Mouse (Mus musculus): ENCODE measurements around the gene Ctcf. TPM values are rescaled to one million over a fixed set of nuclear protein-coding genes. Genes with fewer than 3 reads are reported as not detected.

Gene Ctcf
- total RNA-seq, 2 experiments from 2014 or later: 46.6 to 56.6 TPM

DNA sequence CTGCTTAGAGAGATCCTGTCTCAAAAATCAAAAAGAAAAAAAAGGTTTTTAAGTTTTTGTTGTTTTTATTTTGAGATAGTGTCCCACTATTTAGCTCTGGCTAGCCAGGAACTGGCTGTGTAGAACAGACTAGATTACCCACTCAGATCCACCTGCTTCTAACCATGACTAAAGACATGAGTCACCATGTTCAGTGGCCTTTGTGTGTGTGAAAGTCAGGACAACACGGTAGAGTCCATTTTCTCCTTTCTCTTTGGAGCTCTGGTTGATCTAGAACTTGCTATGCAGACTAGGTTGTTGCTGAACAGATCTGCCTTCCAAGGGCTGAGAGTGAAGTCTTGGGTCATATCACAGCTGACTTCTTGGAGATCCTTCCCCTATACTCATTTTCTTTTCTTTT lies 3.5 kb downstream of the Ctcf start:
- DNase-seq: no peak
- intact Hi-C loops (cut with DNase I): loop anchor here (5.0 kb wide), 1 partner anchor 37 kb away; no protein-coding TSS in a partner anchor

GRCm38 (mm10) chr8:105640511-105640910 lies 4.1 kb downstream of the Ctcf start:
- DNase-seq: peak in 1 of 2 experiments; percentile 43

DNA sequence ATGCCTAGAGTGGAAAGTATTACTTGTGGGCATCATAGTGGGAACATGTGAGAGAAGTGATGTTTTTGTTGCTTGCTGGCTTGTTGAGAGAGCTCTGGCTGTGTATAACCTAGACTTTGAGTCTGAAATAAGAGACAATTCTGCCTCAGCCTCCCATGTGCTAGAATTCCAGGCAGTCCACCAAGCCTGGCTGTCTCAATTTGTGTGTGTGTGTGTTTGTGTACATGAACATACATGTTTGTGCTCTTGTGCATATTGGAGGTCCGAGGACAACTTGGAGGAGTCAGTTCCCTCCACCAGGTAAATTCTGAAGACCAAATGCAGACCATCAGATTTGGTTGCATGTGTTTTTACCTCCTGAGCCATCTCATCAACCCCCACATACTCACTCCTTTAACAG lies 8.8 kb downstream of the Ctcf start:
- no peak for DNase-seq
- intact Hi-C loops (cut with DNase I): no loop called here

More at GRCm38 (mm10) chr8:105640511-105640910, 4.1 kb downstream of the Ctcf start:
- intact Hi-C loops (cut with DNase I): no loop called here

DNA sequence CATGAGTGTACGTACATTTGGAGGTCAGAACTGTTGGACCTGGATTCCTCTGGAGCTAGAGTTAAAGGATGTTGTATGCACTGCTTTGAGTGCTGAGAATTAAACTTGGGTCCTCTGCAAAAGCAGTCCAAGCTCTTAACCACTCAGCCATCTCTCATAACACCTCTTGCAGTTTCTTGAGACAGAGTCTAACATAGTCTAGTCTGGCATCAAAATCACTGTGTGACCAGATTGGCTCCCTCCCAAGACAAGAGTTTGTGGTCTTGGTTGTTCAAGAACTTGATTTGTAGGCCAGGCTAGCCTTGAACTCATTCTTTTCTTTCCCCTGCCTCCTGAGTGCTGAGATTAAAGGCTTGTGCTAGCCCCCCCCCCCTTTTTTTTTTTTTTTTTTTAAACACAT lies 12.6 kb downstream of the Ctcf start:
- no peak for DNase-seq
- intact Hi-C loops (cut with DNase I): no loop called here

- intact Hi-C loops (cut with DNase I): no loop called here
- no peak for DNase-seq
These were observed 21.3 kb downstream of the Ctcf start for GRCm38 (mm10) chr8:105657641-105658040.

DNA sequence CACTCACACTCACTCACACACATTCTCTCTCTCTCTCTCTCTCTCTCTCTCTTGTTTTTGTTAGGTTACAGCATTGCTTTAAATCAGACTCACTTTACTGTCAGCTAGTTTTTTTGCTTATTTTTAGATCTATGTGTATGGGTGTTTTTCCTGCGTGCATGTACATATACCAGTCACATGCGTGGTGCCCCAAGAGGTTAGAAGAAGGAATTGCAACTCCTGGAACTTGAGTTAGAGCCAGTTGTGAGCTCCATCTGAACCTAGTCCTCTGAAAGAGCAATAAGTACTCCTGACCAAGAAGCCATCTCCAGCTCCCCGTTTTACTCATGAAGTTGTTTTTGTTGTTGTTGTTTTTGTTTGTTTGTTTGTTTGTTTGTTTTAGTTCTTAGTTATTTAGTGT lies 24.8 kb downstream of the Ctcf start:
- DNase-seq: peak; percentile 23 to 53

DNA sequence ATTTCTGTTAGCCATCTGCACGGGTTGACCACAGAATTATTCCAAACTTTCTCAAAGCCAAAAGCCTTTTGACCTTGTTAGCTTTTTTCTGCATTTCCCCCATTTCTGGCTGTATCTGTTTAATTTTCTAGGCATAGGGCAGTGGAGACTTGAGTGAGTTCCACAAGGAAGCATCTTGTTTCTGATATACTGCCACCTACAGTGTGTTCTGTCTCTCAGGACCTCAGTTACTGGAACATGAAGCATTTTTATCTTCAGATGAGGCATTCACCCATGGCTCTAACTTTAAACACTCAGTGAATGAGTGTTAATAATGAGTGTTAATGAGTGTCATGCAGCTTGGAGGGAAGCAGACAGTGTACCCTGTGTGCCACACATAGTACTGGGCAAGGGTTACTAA lies 41.5 kb downstream of the Ctcf start:
- DNase-seq: no peak
- intact Hi-C loops (cut with DNase I): loop anchor here (5.0 kb wide), 1 partner anchor 41 kb away; the partner anchor contains the start of genes Agrp and Ctcf

More for the DNA sequence above, 24.8 kb downstream of the Ctcf start:
- intact Hi-C loops (cut with DNase I): no loop called here

- intact Hi-C loops (cut with DNase I): loop anchor here (2.0 to 5.0 kb wide), 3 partner anchors 63 to 118 kb away; partner anchors contain the start of gene Atp6v0d1
- no peak for DNase-seq
These were observed 49.0 kb downstream of the Ctcf start for GRCm38 (mm10) chr8:105685325-105685724.

DNA sequence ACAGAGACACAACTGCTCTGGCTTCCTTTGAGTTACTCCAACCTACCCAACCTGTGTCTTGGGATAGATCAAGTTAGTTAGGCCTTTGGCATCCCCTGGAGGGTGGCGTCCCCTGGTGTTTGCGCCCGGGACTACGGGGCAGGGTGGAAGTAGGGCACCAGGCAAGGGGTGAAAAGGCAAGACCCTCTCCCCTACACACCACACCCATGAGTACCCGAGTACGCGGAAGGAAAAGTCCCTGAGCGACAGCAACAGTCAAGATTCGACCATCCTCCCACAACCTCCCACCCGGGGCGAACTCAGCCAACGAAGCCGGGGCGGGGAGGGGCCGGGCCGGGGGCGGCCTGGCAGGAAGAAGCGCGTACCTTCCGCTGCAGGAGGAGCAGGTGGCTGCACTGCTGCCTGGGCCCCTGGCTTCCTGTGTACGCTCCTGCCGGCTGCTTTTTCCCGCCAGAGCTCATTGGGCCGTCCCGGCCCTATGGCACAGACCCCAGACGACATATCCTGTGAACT lies 49.5 kb downstream of the Ctcf start, which contains the start of gene Carmil2:
Carmil2 (plus strand) TSS at position 479 of the 513 bp plus-strand sequence.
- intact Hi-C loops (cut with DNase I): loop anchor here (2.0 to 5.0 kb wide), 3 partner anchors 63 to 119 kb away; partner anchors contain the start of gene Atp6v0d1
- peak; percentile 69 to 79 for DNase-seq

DNA sequence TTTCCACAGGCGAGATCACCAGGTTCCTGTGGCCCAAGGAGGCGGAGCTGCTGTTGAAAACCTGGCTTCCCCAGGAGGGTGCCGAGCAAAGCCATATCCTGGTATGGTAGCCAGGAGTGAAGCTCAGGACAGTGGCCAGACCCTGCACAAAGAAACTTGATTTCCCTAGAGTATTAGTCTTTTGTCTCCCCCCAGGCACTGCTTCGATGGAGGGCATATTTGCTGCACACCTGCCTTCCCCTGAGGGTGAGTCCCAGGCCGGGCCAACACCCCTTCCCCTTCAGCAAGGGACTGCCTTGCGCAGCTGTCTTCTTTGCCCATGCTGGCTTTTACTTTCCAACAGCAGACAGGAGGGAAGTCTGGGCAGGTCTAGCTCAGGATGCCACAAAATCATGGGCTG lies 50.2 kb downstream of the Ctcf start:
- intact Hi-C loops (cut with DNase I): loop anchor here (5.0 kb wide), 1 partner anchor 119 kb away; the partner anchor contains the start of gene Atp6v0d1
- DNase-seq: no peak

DNA sequence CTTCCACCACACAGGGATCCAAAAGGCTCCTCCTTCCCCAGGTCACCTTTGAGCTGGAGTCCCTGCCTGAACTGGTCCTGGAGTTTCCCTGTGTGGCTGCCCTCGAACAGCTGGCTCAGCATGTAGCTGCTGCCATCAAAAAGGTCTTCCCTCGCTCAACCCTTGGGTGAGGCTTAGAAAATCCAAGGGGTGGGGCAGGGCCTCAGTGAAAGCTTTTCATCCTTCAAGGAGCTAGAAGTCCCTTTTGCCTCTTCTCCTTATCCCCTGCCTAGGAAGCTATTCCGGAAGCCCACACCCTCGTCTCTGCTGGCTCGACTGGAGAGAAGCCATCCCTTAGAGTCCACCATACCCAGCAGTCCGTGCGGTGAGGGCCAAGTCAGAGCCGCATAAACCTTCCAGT lies 51.1 kb downstream of the Ctcf start:
- intact Hi-C loops (cut with DNase I): loop anchor here (5.0 kb wide), 1 partner anchor 120 kb away; the partner anchor contains the start of gene Atp6v0d1

GRCm38 (mm10) chr8:105688242-105688752 lies 51.9 kb downstream of the Ctcf start:
- intact Hi-C loops (cut with DNase I): loop anchor here (5.0 kb wide), 1 partner anchor 121 kb away; the partner anchor contains the start of gene Atp6v0d1
- DNase-seq: no peak

More for the DNA sequence above, 51.1 kb downstream of the Ctcf start:
- no peak for DNase-seq

- no peak for DNase-seq
- intact Hi-C loops (cut with DNase I): loop anchor here (5.0 kb wide), 1 partner anchor 122 kb away; the partner anchor contains the start of gene Atp6v0d1
These were observed 53.1 kb downstream of the Ctcf start for GRCm38 (mm10) chr8:105689256-105689982.

DNA sequence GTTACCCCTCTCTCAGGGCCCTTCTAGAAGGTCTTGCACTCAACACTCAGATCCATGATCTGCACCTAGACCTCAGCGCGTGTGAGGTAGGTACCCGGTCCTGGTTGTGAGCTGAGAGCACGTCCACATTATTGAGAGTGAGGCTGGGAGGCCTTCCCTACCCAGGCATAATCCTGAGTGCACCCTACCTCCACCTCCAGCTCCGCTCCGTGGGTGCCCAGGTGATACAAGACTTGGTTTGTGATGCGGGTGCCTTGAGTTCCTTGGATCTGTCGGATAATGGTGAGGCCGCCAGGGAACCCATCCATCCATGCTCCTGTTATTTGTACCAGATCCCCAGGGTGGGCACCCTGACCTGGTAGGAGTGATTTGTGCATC lies 53.6 kb downstream of the Ctcf start:
- no peak for DNase-seq
- intact Hi-C loops (cut with DNase I): loop anchor here (5.0 kb wide), 1 partner anchor 123 kb away; the partner anchor contains the start of gene Atp6v0d1

DNA sequence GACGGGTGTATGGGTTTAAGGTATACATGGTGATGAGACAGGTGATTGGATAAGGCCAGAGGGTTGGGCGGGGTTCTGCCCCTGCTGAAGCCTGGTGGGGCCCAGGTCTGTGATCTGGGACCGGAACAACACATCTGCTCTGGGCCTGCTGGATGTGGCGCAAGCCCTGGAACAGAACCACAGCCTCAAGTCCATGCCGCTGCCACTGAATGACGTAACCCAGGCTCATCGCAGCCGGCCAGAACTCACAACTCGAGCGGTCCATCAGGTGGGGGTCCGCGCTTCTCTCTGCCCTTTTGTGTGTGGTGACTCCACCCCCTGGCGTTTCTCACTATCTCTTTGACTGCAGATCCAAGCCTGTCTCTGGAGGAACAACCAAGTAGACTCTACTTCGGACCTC lies 54.6 kb downstream of the Ctcf start:
- intact Hi-C loops (cut with DNase I): no loop called here
- no peak for DNase-seq

GRCm38 (mm10) chr8:105692449-105693182 lies 56.2 kb downstream of the Ctcf start:
- intact Hi-C loops (cut with DNase I): no loop called here
- DNase-seq: no peak

DNA sequence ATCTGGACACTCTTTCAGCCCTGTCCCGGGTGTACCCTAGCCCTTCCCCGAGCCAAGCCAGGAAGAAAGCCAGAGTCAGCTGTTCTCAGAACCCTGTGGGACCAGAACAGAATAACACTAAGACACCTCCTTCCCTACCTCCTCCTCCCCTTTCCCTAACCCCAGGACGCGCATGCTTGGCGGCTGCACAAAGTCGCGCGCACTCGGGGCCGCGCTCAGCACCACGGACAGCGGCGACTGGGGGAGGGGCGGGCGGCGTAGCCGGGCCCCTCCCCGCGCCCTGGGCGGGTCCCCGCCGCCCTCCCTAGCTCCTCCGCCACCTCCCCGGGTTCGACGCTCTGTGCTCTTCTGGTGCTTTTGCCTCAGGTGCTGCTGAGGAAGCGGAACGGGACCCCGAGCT lies 57.3 kb downstream of the Ctcf start:
- peak; percentile 74 to 84 for DNase-seq
- intact Hi-C loops (cut with DNase I): no loop called here

GRCm38 (mm10) chr8:105694051-105694799 lies 57.9 kb downstream of the Ctcf start:
- DNase-seq: no peak
- intact Hi-C loops (cut with DNase I): no loop called here

DNA sequence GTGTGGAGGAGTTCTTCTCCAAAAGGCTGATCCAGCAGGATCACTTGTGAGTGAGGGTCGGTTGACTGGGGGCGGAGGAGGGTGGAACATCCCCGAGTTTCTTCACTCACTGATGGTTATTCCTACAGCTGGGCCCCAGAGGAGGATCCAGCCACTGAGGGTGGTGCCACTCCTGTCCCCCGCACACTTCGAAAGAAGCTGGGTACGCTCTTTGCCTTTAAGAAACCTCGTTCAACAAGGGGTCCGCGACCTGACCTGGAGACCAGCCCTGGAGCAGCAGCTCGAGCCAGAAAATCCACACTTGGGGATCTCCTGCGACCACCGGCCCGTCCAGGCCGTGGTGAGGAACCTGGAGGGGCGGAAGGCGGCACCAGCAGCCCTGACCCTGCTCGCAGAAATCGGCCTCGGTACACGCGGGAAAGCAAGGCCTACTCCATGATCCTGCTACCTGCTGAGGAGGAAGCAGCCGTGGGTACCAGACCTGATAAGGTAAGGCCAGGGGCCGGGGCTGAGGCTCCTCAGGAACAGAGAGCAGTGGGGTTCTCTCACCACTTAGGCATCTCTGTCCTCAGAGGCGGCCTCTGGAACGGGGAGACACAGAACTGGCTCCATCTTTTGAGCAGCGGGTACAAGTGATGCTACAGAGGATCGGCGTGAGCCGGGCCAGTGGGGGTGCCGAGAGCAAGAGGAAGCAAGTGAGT lies 58.9 kb downstream of the Ctcf start:
- DNase-seq: no peak
- intact Hi-C loops (cut with DNase I): no loop called here

Measured in heart, postnatal 10 days (tissue).